Mouse (Mus musculus): Measurements from ENCODE around the gene Nt5c3. TPM values are rescaled to one million over a fixed set of nuclear protein-coding genes. Genes with fewer than 3 reads are reported as not detected.
"Not testable (repeated sequence)": the region's sequence is repeated elsewhere in the genome, so short reads cannot be mapped to it uniquely, and the experiment has no call there.

The Nt5c3 gene
- total RNA-seq, 1 experiment from 2014 or later, result 42.7 TPM

DNA sequence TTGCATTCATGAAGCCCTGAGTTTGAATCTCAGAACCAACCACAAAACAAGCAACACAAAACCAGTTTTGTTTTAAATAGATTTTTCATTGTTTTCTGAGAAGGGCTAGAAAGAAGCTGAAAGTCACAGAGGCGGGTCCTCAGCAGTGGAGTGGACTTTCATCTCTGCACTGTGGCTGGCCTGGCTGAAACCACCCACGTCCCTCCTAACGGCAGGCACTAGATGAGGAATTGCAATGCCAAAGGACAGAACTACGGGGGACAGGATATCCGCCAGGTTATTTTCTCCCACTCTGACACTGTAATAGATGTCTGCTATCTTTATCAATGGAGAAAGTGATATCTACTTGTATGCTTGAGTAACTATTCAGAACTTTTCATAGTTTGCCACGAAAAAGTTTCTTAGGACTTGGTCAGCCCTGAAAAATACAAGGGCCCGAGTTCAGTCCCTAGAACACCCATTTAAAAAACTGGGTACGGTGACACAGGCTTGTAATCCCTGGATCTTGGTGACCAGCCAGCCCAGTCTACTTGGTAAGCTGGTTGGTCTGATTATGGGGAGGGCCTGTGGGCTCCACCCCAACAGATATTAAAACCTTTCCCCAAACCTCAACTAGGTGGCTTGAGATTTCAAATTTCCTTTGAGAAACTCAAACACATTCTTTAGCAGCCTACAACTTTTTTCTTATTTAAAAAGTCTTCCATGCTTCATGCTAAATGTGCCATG lies 17.4 kb downstream of the Nt5c3 start:
- ATAC-seq (ENCODE audit: extremely low read depth, insufficient number of reproducible peaks, low FRiP score, poor library complexity, severe bottlenecking), result no peak

DNA sequence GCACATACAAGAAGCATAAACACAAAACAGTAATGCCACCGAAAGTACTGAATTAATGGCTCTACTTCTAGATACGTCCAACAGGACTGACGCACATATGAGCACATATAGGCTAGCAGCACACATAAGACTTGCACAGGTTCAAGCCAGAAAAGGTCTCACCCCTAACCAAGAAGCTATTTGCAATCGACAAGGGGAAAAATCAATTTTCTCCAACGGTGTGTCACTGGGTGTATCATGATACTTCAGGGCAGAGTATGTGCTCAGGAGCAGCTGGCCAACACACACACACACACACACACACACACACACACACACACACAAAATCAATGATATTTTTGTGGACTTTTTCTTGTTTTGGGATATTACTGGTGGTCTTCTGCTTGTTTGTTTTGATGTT lies 18.2 kb downstream of the Nt5c3 start:
- ATAC-seq (ENCODE audit: extremely low read depth, insufficient number of reproducible peaks, low FRiP score, poor library complexity, severe bottlenecking), result no peak

DNA sequence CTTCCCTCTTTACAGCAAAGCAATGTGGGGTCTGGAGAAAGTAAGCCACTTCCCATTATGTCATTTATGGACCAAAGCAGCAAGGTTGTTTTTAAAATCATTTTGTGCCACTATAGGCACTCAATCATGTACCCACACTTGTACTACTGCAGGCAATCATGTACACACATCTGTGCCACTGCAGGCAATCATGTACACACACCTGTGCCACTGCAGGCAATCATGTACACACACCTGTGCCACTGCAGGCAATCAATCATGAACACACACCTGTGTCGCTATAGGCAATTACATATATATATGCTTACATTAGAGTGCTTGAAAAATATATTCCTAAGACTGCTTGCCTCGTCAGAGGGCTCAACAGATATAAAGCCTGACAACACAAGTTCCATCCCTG lies 18.8 kb downstream of the Nt5c3 start:
- ATAC-seq (ENCODE audit: extremely low read depth, insufficient number of reproducible peaks, low FRiP score, poor library complexity, severe bottlenecking), result no peak

DNA sequence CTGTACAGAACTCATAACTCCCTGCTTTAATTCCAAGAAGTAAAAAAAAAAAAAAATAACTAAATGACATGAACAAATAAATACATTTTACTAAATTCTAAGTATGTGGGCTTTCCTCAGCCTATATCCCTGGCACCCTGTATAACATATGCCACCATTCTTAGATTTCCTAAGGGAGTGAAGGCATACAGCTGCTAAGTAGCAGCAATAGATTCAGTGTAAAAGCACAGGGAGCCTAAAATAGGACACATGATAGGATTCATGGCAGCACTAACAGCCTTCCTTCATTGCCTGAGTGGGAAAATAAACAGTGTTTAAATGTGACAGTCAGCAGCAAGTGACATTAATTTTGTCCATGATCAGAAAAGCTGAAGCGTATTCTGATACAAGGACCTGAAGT lies 19.4 kb downstream of the Nt5c3 start:
- no peak for ATAC-seq (ENCODE audit: extremely low read depth, insufficient number of reproducible peaks, low FRiP score, poor library complexity, severe bottlenecking)

DNA sequence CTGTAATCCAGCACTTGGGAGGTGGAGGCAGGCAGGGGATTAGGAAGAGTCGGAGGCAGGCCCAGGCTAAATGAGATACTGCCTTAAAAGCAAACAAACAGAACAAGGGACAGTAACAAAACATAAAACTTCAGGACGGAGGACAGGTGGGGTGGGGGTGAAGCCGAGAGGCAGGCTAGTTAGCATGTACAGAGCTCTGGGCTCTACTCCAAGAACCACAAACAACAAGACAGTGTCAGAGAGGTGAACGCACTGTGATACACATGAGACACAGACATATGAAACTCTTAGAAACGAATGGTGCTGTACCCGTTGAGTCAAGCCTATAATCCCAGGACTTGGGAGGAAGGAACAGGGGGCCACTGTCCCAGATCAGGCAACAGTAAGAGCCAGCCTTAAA lies 19.9 kb downstream of the Nt5c3 start:
- ATAC-seq (ENCODE audit: extremely low read depth, insufficient number of reproducible peaks, low FRiP score, poor library complexity, severe bottlenecking), result no peak

DNA sequence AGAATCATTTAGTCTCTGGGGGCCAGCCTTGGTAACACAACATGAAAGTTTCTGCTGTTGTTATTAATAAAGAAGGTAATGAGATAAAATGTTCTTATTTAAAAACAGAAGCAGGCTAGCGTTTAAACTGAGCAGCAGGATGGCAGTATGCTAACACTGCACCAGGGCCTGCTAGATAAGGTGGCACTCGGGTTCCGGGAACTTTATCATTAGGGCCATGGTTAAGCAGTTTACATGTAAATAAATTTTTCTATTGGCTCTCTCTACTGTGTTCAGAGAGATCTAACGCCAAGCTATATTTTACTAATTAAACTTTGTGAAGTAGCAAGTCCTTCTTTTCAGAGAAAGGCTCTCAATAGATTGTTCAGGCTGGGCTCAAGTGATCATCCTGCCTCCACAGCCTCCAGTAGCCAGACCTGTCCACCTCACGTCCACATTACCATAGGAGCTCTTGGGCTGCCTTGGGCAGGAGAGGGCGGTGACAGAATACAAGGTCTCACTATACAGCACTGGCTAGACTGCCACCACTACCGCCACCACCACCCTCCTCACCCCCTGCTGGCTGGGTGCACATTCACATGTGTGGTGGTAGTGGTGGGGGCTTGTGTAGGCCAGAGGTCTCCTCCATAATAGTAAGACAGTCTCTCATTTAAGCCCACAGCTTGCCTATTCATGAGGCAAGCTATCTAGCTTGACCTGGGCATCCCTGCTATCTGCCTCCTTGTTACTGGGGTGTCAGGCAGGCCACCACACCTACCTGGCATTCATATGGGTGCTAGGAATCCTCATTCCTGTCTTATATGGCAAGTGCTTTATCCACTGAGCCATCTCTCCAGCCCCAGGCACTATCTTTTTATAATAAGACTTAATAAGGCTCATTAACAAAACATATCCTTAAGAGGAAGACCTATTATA lies 20.9 kb downstream of the Nt5c3 start:
- no peak for ATAC-seq (ENCODE audit: extremely low read depth, insufficient number of reproducible peaks, low FRiP score, poor library complexity, severe bottlenecking)

DNA sequence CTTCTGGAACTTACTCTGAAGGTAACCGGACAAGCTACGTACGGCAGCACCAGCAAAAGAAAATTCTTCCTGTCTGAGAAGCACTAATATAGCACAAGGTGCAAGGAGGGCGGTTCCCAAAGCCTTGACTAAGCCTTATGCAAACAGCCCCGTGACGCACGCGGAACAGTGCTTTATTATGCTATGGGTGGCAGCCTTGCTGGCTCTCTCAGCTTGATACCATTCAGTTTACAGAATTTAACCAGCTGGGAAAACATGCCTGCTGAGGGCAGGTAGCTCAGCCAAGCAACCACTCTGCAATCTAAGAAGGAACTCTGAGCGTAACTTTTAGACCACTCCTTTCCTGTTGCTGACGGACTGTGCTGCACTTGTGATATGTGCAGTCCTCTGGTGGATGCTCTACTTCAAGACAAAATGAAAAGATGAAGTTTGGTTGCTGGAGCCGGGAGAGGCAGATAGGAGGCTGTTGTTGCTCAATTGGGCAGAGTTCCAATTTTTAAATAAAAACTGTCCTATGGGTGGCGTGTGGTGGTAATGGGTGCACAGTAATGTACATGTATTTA lies 21.8 kb downstream of the Nt5c3 start:
- peak; percentile 95 for ATAC-seq (ENCODE audit: extremely low read depth, insufficient number of reproducible peaks, low FRiP score, poor library complexity, severe bottlenecking)

DNA sequence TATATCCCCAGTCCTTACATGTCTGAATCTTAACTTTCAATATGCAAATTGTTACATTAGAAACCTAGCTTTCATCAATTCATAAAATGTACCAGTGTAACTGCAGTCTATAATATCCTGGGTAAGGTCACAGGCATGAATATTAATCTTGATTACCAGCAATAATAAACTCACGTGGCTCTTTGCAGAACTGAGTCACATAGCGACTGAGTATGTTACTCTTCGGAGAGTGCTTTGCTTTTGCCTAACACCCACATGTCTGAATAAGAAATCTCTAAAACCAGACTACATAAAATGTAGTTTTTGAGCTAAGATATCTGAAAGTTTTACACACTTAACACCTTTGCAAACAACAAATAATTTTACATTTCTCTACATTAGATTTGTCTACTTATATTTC lies 22.4 kb downstream of the Nt5c3 start:
- no peak for ATAC-seq (ENCODE audit: extremely low read depth, insufficient number of reproducible peaks, low FRiP score, poor library complexity, severe bottlenecking)

DNA sequence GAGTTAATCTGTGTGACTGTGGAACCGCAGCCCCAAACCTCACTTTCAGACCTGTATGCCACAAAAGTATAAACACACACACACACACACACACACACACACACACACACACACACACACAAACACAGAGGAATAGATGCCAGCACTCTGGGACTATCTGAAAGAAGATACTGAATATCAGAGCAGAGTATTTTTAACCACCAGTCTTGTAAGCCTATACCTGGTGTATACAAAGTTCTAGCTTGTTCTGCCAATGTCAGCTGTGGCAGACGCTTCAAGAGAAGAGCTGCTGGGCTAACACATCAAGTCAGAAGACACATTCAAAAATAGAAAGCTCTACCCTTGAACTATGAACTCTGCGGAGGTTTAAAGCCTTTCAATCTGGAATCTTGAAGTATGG lies 24.1 kb downstream of the Nt5c3 start:
- no peak for ATAC-seq (ENCODE audit: extremely low read depth, insufficient number of reproducible peaks, low FRiP score, poor library complexity, severe bottlenecking)

DNA sequence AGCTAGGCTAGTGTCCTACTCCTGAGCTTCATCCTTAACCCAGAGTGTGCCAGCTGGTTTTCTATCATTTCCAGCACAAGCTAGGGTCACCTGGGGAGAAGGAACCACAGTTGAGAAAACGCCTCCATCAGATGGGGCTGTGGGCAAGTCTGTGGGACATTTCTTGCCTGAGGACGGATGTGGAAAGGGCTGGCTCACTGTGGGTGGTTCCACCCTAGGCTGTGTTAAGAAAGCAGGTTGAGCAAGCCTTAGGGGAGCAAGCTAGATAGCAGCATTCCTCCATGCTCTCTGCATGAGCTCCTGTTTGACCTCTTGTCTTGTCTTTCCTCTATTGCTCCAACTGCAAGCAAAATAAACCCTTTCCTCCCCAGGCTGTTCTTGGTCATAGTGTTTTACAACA lies 33.0 kb downstream of the Nt5c3 start:
- no peak for ATAC-seq (ENCODE audit: extremely low read depth, insufficient number of reproducible peaks, low FRiP score, poor library complexity, severe bottlenecking)

DNA sequence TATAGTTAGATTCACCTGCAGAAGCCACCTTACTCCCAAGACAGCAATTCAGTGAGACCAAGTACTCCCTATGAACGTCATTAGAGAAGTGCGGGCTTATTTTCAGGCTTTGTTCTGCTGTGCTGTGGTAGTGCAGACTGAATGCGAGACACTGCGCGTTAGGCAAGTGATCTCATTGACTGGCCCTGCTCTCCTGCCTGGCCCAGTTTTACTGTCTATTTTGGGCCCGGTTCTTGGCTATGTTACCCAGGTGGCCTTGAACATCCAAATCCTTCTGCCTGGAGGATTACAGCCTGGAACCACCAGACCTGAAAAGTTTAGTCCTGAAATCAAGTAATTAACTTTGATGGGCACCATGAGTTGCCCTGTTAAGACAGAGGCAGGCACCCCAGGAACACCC lies 35.2 kb downstream of the Nt5c3 start:
- no peak for ATAC-seq (ENCODE audit: extremely low read depth, insufficient number of reproducible peaks, low FRiP score, poor library complexity, severe bottlenecking)

DNA sequence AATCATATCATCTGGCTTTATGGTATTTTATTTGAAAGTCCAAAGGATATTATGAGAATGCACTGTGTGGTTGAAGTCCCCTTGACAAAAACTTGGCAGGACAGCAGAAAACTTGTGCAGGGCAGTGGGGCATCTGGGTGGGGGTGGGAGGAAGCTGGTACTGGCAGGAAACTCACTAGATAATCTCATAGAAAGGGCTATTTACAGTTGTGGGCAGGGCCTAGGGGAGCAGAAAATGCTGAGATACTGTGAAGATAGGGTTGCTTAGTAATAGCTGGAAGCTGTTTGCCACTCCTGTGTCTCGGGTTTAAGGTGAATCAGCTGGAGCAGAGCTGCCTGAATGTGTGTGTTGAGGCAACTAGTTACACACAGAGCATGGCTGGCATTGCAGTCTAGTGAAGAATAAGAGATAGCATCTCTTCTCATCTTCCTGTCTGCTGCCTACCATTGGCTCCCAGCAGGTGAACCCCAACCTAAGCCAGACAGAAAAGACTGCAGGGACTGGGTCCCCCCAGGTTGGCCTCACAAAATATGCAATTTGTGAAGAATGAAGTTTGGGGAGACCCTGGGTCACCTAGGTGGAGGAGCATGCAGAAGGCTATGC lies 44.3 kb downstream of the Nt5c3 start:
- ATAC-seq (ENCODE audit: extremely low read depth, insufficient number of reproducible peaks, low FRiP score, poor library complexity, severe bottlenecking), result no peak

DNA sequence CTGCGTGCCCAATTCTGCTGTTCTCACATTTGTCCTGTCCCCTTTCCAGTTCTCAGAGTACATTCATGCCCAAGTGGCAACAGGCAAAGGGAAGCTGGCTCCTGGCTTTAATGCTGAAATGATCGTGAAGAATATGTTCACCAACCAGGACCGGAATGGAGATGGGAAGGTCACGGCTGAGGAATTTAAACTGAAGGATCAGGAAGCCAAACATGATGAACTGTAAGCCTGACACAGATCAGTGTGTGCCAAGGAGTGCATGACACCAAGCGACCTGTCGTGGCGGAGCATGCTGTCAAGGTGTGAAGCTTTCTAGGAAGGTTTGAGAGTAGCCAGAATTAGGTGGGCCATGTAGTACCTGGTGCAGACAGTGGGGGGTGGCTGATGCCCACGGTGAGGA lies 45.7 kb downstream of the Nt5c3 start:
- ATAC-seq (ENCODE audit: extremely low read depth, insufficient number of reproducible peaks, low FRiP score, poor library complexity, severe bottlenecking), result no peak

DNA sequence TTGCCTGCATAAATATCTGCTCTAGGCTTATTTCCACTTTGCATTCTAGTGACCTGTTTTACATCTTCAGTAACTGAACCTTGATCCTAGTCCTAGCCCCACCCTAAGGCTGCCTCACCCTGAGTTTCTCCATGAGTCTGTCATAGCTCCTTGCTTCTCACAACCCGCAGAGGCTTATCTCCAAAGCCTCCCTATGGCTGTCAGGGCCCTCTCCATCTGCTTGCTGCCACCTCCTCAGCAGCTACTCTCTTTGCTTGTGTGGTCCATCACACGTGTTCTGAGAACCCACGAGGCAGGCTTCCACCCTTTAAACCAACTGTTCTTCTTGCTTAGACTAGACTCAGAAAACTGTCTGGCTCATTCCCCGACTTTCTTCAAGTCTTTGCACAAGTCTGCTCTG lies 46.9 kb downstream of the Nt5c3 start:
- ATAC-seq (ENCODE audit: extremely low read depth, insufficient number of reproducible peaks, low FRiP score, poor library complexity, severe bottlenecking), result no peak

DNA sequence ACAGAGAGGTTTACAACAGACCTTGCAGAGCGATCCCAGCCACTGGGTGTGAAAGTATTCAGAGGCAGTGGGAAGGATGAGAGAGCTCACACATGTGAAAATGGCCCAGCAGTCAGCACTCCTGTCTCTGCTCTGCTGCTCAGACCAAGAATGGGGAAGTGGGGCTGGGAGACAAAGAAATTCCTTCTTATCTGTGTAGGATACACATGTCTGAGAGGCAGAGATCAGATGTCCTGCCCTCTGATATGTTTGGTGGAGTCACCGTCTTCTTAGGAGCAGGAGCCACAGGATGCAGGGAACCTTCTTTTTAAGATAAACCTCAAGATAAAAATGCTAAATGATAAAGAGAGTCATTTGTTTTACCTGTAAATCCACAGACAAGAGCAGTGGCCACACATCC lies 53.7 kb downstream of the Nt5c3 start:
- ATAC-seq (ENCODE audit: extremely low read depth, insufficient number of reproducible peaks, low FRiP score, poor library complexity, severe bottlenecking), result no peak

DNA sequence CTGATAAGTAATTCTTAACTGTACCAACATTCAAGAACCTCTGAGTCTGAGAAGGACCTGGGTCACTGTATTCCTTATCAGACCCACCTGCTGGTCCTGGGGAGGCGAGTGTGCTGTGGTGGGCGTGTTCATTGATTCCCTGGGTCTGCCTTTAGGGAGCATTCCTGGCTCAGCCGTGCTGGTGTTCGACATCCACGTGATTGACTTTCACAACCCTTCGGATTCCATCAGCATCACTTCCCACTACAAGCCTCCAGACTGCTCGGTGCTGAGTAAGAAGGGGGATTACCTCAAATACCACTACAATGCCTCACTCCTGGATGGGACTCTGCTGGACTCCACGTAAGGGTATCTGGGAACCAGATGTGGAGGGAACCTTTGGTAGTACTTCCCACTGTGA lies 55.2 kb downstream of the Nt5c3 start:
- no peak for ATAC-seq (ENCODE audit: extremely low read depth, insufficient number of reproducible peaks, low FRiP score, poor library complexity, severe bottlenecking)

DNA sequence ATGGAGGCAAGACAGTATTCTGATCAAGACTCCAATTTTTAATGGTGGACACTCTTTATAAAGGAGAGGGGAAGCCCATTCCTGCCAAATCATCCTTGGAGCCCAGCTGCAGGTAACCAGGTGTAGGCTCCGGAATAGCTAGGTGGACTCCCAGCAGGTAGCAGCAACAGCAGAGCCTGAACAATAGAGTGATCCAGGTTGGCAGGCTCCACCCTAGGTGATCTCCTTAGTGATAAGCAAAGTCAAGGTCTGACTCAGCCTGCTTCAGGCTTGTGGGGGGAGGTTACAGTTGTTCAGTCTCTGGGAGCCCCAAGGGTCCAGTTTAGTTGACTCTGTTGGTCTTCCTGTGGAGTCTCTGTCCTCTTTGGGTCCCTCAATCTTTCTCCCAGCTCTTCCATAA lies 56.8 kb downstream of the Nt5c3 start:
- ATAC-seq (ENCODE audit: extremely low read depth, insufficient number of reproducible peaks, low FRiP score, poor library complexity, severe bottlenecking), result not testable (repeated sequence)

DNA sequence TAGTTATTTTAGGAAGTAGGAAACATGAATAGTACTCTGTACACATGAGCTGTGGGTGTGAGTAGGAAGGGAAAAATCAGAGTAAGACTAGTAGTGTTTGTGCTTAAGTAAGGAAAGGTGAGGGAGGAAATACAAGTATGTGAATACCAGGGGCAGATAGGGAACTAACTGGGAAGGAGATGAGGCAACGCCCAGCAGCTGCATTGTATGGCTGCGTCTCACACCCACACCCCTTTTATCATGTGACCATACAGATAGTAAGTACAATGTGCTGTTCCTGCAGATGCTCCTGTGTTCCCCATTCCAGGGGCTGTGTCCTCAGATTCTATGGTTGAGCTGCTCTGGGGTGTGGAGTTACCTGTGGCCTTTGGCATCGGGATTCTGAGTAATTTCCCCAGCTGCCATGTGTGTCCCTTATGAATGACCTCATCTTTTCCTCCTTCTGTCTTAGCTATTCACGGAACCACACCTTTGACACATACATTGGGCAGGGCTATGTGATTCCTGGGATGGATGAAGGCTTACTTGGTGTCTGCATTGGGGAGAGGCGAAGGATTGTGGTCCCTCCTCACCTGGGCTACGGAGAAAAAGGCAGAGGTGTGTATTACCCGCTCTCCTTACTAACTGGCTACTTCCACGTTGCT lies 63.4 kb downstream of the Nt5c3 start:
- ATAC-seq (ENCODE audit: extremely low read depth, insufficient number of reproducible peaks, low FRiP score, poor library complexity, severe bottlenecking), result no peak

DNA sequence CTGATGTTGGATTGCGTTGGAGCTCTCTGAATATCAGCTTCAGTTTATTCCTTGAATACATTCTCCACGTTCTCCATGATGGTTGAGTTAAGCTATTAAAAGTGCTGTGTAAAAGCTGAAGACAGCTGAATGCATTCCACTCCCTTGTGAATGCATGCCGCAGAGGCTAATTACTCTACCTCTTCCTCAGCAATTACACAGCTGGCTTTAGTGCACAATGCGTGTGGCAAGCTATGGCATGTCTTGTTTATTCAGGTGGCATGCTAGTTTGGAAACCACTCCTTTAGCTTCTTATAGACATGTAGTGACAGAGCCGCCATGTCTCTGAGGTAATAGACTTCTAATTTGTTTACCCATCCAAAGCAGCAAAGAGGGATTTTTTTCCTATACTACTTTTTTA lies 67.0 kb downstream of the Nt5c3 start:
- no peak for ATAC-seq (ENCODE audit: extremely low read depth, insufficient number of reproducible peaks, low FRiP score, poor library complexity, severe bottlenecking)
